Mouse (Mus musculus) limb, embryonic 10.5 days (tissue): ENCODE data around the gene Golph3. TPM values are rescaled to one million over a fixed set of nuclear protein-coding genes. Genes with fewer than 3 reads are reported as not detected.

Experiments
- DNase-seq: peaks from one replicate; pipeline ENCODE4 v3.0.0-alpha.2; 2017; ENCODE audit warnings: low spot score
- H3K27ac ChIP-seq: fragments of 300-500 bp; sonication (generic); 2 replicates; pipeline ENCODE4 v1.5.1; 2016; ENCODE audit warnings: mild to moderate bottlenecking
- H3K27me3 ChIP-seq: fragments of 300-500 bp; sonication (generic); 2 replicates; pipeline ENCODE4 v1.6.1; 2016; ENCODE audit warnings: low read depth, mild to moderate bottlenecking; ENCODE audit not compliant: poor library complexity, severe bottlenecking
- H3K36me3 ChIP-seq: fragments of 300-500 bp; sonication (generic); 2 replicates; pipeline ENCODE4 v1.6.1; 2016; ENCODE audit warnings: mild to moderate bottlenecking, moderate library complexity
- H3K4me1 ChIP-seq: fragments of 300-500 bp; sonication (generic); 2 replicates; pipeline ENCODE4 v1.6.1; 2016
- H3K4me3 ChIP-seq: fragments of 300-500 bp; sonication (generic); 2 replicates; pipeline ENCODE4 v1.5.1; 2016; ENCODE audit warnings: mild to moderate bottlenecking, moderate library complexity
- H3K9me3 ChIP-seq: fragments of 300-500 bp; sonication (generic); replicated peaks from 2 replicates; pipeline ENCODE4 v1.6.1; 2016; ENCODE audit warnings: mild to moderate bottlenecking
- WGBS: fragments of 180-500 bp; shearing (Covaris S2); methylation state at CpG from one replicate; pipeline ENCODE4 v1.1.7; 2016; 5-methylcytosine and 5-hydroxymethylcytosine counted together
- polyA plus RNA-seq: library from polyadenylated mRNA; unstranded; fragments of >200 nt; fragmentation: Nextera tagmentation; extraction: Ambion mirVana; gene quantifications from 2 replicates; pipeline ENCODE4 v1.2.1, GENCODE M21; 2016

Golph3 gene
- polyA plus RNA-seq, 1 experiment from 2014 or later = 75.5 TPM

DNA sequence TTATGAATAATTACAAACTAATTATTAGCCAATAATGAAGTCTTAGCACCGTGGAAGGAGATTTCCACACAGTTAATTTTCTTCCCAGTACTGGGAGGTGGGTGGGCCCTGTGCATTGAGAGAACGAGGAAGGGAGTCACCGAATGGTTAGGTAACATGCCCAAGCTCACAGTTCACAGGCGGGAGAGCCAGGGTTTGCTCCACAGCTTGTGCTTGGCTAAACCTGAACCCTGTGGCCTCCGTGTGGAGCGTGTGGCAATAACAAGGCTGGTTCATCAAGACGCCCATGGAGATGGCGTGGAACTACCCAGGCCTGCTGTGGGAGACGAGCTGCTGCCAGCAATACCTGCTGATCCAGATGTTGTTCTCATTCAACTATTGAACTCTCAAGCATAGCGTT lies 56.5 kb downstream of the Golph3 start:
- Histone ChIP-seq H3K36me3 (peaks cover 29% of the 10 kb centered on the region), H3K27ac (no peak overlapping the region), H3K4me3 (no peak overlapping the region), H3K9me3 (no peaks in the 10 kb centered on the region), H3K27me3 (peaks cover 15% of the 10 kb centered on the region), H3K4me1 (peaks cover 40% of the 10 kb centered on the region)
- DNase-seq = no peak
- WGBS = 85% methylated on average over 10 of the region's 10 CpGs

- H3K9me3 ChIP-seq = no peaks in the 10 kb centered on the region
- 91% methylated on average over 3 of the region's 3 CpGs for WGBS
- H3K27ac ChIP-seq = no peak overlapping the region
- peaks cover 20% of the 10 kb centered on the region for H3K4me1 ChIP-seq
- H3K27me3 ChIP-seq = peaks cover 7% of the 10 kb centered on the region; the same call in 1 of the 2 replicates
- no peak overlapping the region for H3K4me3 ChIP-seq
- H3K36me3 ChIP-seq = peaks cover 7% of the 10 kb centered on the region; the same call in 1 of the 2 replicates
- no peak for DNase-seq
Measured at GRCm38 (mm10) chr15:12380057-12380456, 58.8 kb downstream of the Golph3 start.

GRCm38 (mm10) chr15:12380548-12380947 lies 59.3 kb downstream of the Golph3 start:
- Histone ChIP-seq H3K9me3 (no peaks in the 10 kb centered on the region), H3K27me3 (peaks cover 7% of the 10 kb centered on the region; the same call in 1 of the 2 replicates)
- DNase-seq = peak; percentile 55

GRCm38 (mm10) chr15:12384679-12385078 lies 63.4 kb downstream of the Golph3 start:
- Histone ChIP-seq H3K27me3 (no peaks in the 10 kb centered on the region), H3K9me3 (no peaks in the 10 kb centered on the region), H3K36me3 (peaks cover 11% of the 10 kb centered on the region), H3K4me1 (no peaks in the 10 kb centered on the region), H3K4me3 (no peak overlapping the region), H3K27ac (no peak overlapping the region)
- no peak for DNase-seq
- 87% methylated on average over 12 of the region's 13 CpGs for WGBS

More at GRCm38 (mm10) chr15:12380548-12380947, 59.3 kb downstream of the Golph3 start:
- WGBS = 53% methylated on average over 5 of the region's 5 CpGs
- H3K36me3 ChIP-seq = peaks cover 10% of the 10 kb centered on the region
- H3K4me1 ChIP-seq = peaks cover 15% of the 10 kb centered on the region
- no peak overlapping the region for H3K27ac ChIP-seq
- no peak overlapping the region for H3K4me3 ChIP-seq

- 87% methylated on average over 15 of the region's 15 CpGs for WGBS
Measured at GRCm38 (mm10) chr15:12388726-12389489, 67.7 kb downstream of the Golph3 start.

GRCm38 (mm10) chr15:12394758-12395157 lies 73.5 kb downstream of the Golph3 start:
- 91% methylated on average over 10 of the region's 10 CpGs for WGBS

More at GRCm38 (mm10) chr15:12388726-12389489, 67.7 kb downstream of the Golph3 start:
- no peaks in the 10 kb centered on the region for H3K9me3 ChIP-seq
- no peaks in the 10 kb centered on the region for H3K27me3 ChIP-seq
- no peak overlapping the region for H3K27ac ChIP-seq
- no peak overlapping the region for H3K4me3 ChIP-seq
- DNase-seq = no peak
- peaks cover 6% of the 10 kb centered on the region for H3K36me3 ChIP-seq
- no peaks in the 10 kb centered on the region for H3K4me1 ChIP-seq

GRCm38 (mm10) chr15:12397032-12397431 lies 75.8 kb downstream of the Golph3 start:
- Histone ChIP-seq H3K36me3 (peaks cover 18% of the 10 kb centered on the region; the same call in 1 of the 2 replicates), H3K9me3 (no peaks in the 10 kb centered on the region), H3K4me1 (no peaks in the 10 kb centered on the region), H3K4me3 (no peak overlapping the region), H3K27me3 (no peaks in the 10 kb centered on the region), H3K27ac (no peak overlapping the region)
- no peak for DNase-seq
- WGBS = 82% methylated on average over 6 of the region's 6 CpGs

More at GRCm38 (mm10) chr15:12394758-12395157, 73.5 kb downstream of the Golph3 start:
- DNase-seq = no peak
- Histone ChIP-seq H3K27ac (no peak overlapping the region), H3K27me3 (no peaks in the 10 kb centered on the region), H3K4me1 (no peaks in the 10 kb centered on the region), H3K4me3 (no peak overlapping the region), H3K9me3 (no peaks in the 10 kb centered on the region), H3K36me3 (peaks cover 14% of the 10 kb centered on the region; the same call in 1 of the 2 replicates)

Other genes with a start within 250 kb of the Golph3 start
- 120 and 126 TPM in 2 replicates for gene Zfr, start 203.6 kb upstream of the Golph3 start, polyA plus RNA-seq
- 16.1 and 22.3 TPM in 2 replicates for gene Mtmr12, start 116.4 kb upstream of the Golph3 start, polyA plus RNA-seq
- 0.68 and 1.4 TPM in 2 replicates for gene 1810049J17Rik, start 449 bp downstream of the Golph3 start, polyA plus RNA-seq